ENCODE assay signal across 8 mouse cellular contexts in the genomic region with DNA sequence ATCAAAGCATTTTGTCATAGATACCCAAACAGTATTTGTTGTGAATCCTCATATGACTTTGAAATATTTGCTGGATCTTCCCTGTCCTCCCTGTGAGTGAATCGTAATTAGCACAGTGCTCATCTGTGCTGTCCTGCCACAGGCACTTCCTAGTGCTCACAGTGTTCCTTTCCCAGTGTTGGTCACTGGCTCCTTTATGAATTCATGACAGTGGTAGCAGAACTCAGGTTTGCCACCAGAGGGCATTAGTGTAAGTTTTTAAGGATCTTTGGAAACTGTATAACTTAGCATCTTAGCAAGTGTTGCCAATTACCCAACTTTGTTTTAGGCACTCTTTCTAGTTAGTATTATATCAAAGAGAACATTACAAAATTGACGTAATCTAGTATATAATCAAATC. TPM values are rescaled to one million over a fixed set of nuclear protein-coding genes. Genes with fewer than 3 reads are reported as not detected.
DNase-seq lines count a peak whose midpoint lies in the region; ATAC-seq and TF ChIP-seq lines count a peak whose summit lies in the region.

No protein-coding gene starts in this region.

- intact Hi-C loops in heart, postnatal 10 days (cut with DNase I): no loop called here

- WGBS in intestine, embryonic 14.5 days: 65% methylated on average over 2 of the region's 2 CpGs
- WGBS in intestine, embryonic 15.5 days: 68% methylated on average over 2 of the region's 2 CpGs
- WGBS in lung, embryonic 14.5 days: 57% methylated on average over 2 of the region's 2 CpGs

- DNase-seq in intestine, embryonic 14.5 days (ENCODE audit: low spot score): peak; percentile 58
- peak; percentile 78 for DNase-seq in embryo, embryonic 10.5 days (ENCODE audit: low spot score)
- DNase-seq in heart, postnatal 10 days: peak; percentile 68 to 71
- peak; percentile 61 to 80 for DNase-seq in kidney, postnatal 25 days
- peak; percentile 84 for DNase-seq in lung, embryonic 14.5 days
- DNase-seq in right cerebral cortex, postnatal 4 days: peak; percentile 31

- H3K27me3 ChIP-seq in intestine, embryonic 14.5 days (replicated peaks; ENCODE audit: control insufficient read depth, insufficient read depth, low read length): no peaks in the 10 kb centered on the region
- H3K27me3 ChIP-seq in intestine, embryonic 15.5 days (replicated peaks): no peaks in the 10 kb centered on the region
- no peaks in the 10 kb centered on the region for H3K27me3 ChIP-seq in lung, embryonic 14.5 days (ENCODE audit: insufficient read depth, low read length)

- H3K36me3 ChIP-seq in intestine, embryonic 14.5 days (ENCODE audit: control insufficient read depth, insufficient read depth, low read length): peaks cover 38% of the 10 kb centered on the region
- peaks cover 18% of the 10 kb centered on the region for H3K36me3 ChIP-seq in intestine, embryonic 15.5 days
- peaks cover 36% of the 10 kb centered on the region for H3K36me3 ChIP-seq in lung, embryonic 14.5 days (ENCODE audit: insufficient read depth)

- H3K9ac ChIP-seq in intestine, embryonic 14.5 days (ENCODE audit: low read length): no peak overlapping the region
- no peak overlapping the region for H3K9ac ChIP-seq in intestine, embryonic 15.5 days
- no peak overlapping the region for H3K9ac ChIP-seq in lung, embryonic 14.5 days

- no peak overlapping the region for H3K4me2 ChIP-seq in intestine, embryonic 14.5 days (ENCODE audit: low read length)
- H3K4me2 ChIP-seq in intestine, embryonic 15.5 days (replicated peaks): no peak overlapping the region
- H3K4me2 ChIP-seq in lung, embryonic 14.5 days: no peak overlapping the region

- no peaks in the 10 kb centered on the region for H3K4me1 ChIP-seq in intestine, embryonic 14.5 days (replicated peaks; ENCODE audit: control insufficient read depth, insufficient read depth, low read length)
- H3K4me1 ChIP-seq in intestine, embryonic 15.5 days (replicated peaks): no peaks in the 10 kb centered on the region
- no peaks in the 10 kb centered on the region for H3K4me1 ChIP-seq in lung, embryonic 14.5 days (ENCODE audit: insufficient read depth)

- no peak overlapping the region for H3K4me3 ChIP-seq in intestine, embryonic 14.5 days (ENCODE audit: low read depth, low read length)
- H3K4me3 ChIP-seq in intestine, embryonic 15.5 days (replicated peaks): no peak overlapping the region
- no peak overlapping the region for H3K4me3 ChIP-seq in lung, embryonic 14.5 days (ENCODE audit: low read depth, low read length)

- no peak overlapping the region for H3K27ac ChIP-seq in intestine, embryonic 14.5 days (ENCODE audit: low read depth)
- no peak overlapping the region for H3K27ac ChIP-seq in intestine, embryonic 15.5 days
- H3K27ac ChIP-seq in lung, embryonic 14.5 days (ENCODE audit: low read depth): no peak overlapping the region

- peak; percentile 65 for TF ChIP-seq CTCF in lung, embryonic 14.5 days (IDR thresholded peaks at IDR 0.05; ENCODE audit: low read depth)

- no peak for ATAC-seq in intestine, embryonic 14.5 days (replicated peaks; ENCODE audit: low FRiP score, low TSS enrichment, low read depth)
- no peak for ATAC-seq in intestine, embryonic 15.5 days
- ATAC-seq in activated CD4-positive, CD25-positive, alpha-beta regulatory T cell, adult 4 months: peak; percentile 59
- ATAC-seq in lung, embryonic 14.5 days (ENCODE audit: insufficient read depth): no peak

- no peaks in the 10 kb centered on the region for H3K9me3 ChIP-seq in intestine, embryonic 14.5 days (ENCODE audit: control insufficient read depth, low read length)
- H3K9me3 ChIP-seq in intestine, embryonic 15.5 days: no peaks in the 10 kb centered on the region
- no peaks in the 10 kb centered on the region for H3K9me3 ChIP-seq in lung, embryonic 14.5 days (ENCODE audit: low read depth, low read length)

RNA-seq across cellular contexts. Expression of a gene that starts 53.8 kb away (rescaled TPM):
- 19.2 and 21.1 TPM in 2 replicates for polyA plus RNA-seq in intestine, embryonic 14.5 days (2014; fragmentation: Nextera tagmentation; extraction: Ambion mirVana)
- polyA plus RNA-seq in intestine, embryonic 15.5 days (2015; fragmentation: Nextera tagmentation; extraction: Ambion mirVana): 20.2 and 20.3 TPM in 2 replicates
- 1 to 10 TPM; 1.0 to 1.5 TPM for polyA plus RNA-seq in activated CD4-positive, CD25-positive, alpha-beta regulatory T cell, adult 4 months (2017; shearing (Covaris generic))
- 10 to 100 TPM; 54.8 to 64.2 TPM for total RNA-seq in heart, postnatal 10 days (2021)
- polyA plus RNA-seq in lung, embryonic 14.5 days (2014; fragmentation: Nextera tagmentation; extraction: Ambion mirVana): 19.1 and 20.3 TPM in 2 replicates

Comparison
In these comparisons a context has a peak if more than half of its experiments do, and no peak if none do; other contexts are left out.
1. DNase-seq: peak in every context shown above with its lines; median percentile 84 in lung, embryonic 14.5 days; 78 in embryo, embryonic 10.5 days; 70 in kidney, postnatal 25 days; 70 in heart, postnatal 10 days; 58 in intestine, embryonic 14.5 days; 31 in right cerebral cortex, postnatal 4 days.